Mouse (Mus musculus) myocyte (in vitro differentiated cells): ENCODE results near the gene Brpf1.

Experiments used
- CEBPB ChIP-seq: IDR thresholded peaks from 2 replicates; pipeline ENCODE4 v1.6.1; 2011; ENCODE audit warnings: mild to moderate bottlenecking, moderate library complexity; ENCODE audit not compliant: poor library complexity, insufficient read depth, severe bottlenecking
- E2F4 ChIP-seq: IDR thresholded peaks from one replicate; pipeline ENCODE4 v1.6.1; 2011; ENCODE audit warnings: mild to moderate bottlenecking, control low read depth, moderate library complexity; ENCODE audit not compliant: insufficient read depth
- MAX ChIP-seq: IDR thresholded peaks from one replicate; pipeline ENCODE4 v1.6.1; 2011; ENCODE audit warnings: low read depth, mild to moderate bottlenecking, control low read depth
- MYOG ChIP-seq, 3 experiments: IDR thresholded peaks; one replicate each; pipeline ENCODE4 v1.6.1; 2011; ENCODE audit warnings: control low read depth in 2 of 3, low read depth in 2 of 3, mild to moderate bottlenecking in 2 of 3; ENCODE audit not compliant: insufficient read length in 2 of 3, control insufficient read depth in 1 of 3, insufficient read depth in 1 of 3
- POLR2A ChIP-seq: IDR thresholded peaks from one replicate; pipeline ENCODE4 v1.6.1; 2011; ENCODE audit warnings: low read depth, mild to moderate bottlenecking, control low read depth, moderate library complexity; ENCODE audit not compliant: insufficient read length
- POLR2AphosphoS2 ChIP-seq: IDR thresholded peaks from one replicate; pipeline ENCODE4 v1.6.1; 2011; ENCODE audit warnings: low read depth, control low read depth; ENCODE audit not compliant: insufficient read length
- REST ChIP-seq: IDR thresholded peaks from one replicate; pipeline ENCODE4 v1.6.1; 2011; ENCODE audit warnings: mild to moderate bottlenecking, control low read depth, moderate library complexity; ENCODE audit not compliant: insufficient read depth, insufficient read length
- SRF ChIP-seq: IDR thresholded peaks from one replicate; pipeline ENCODE4 v1.6.1; 2011; ENCODE audit warnings: low read depth; ENCODE audit not compliant: control insufficient read depth, insufficient read length
- TCF12 ChIP-seq: IDR thresholded peaks from one replicate; pipeline ENCODE4 v1.6.1; 2011; ENCODE audit warnings: mild to moderate bottlenecking, control low read depth; ENCODE audit not compliant: poor library complexity, insufficient read depth, severe bottlenecking
- USF1 ChIP-seq: IDR thresholded peaks from one replicate; pipeline ENCODE4 v1.6.1; 2011; ENCODE audit warnings: low read depth, mild to moderate bottlenecking, control low read depth, moderate library complexity

- no peak for TF ChIP-seq POLR2A
- no peak for TF ChIP-seq MAX
- peak; percentile 42 for TF ChIP-seq POLR2AphosphoS2
- TF ChIP-seq TCF12 = no peak
- TF ChIP-seq USF1 = no peak
- no peak for TF ChIP-seq MYOG (IDR thresholded peaks at IDR 0.05; ENCODE audit: control insufficient read depth in 1 of 3, insufficient read depth in 1 of 3, insufficient read length in 2 of 3, low read depth in 2 of 3)
- no peak for TF ChIP-seq CEBPB
- no peak for TF ChIP-seq SRF
- no peak for TF ChIP-seq REST
- TF ChIP-seq E2F4 = no peak
These were observed 24.8 kb downstream of the Brpf1 start for GRCm38 (mm10) chr6:113331721-113332120.
